Mouse (Mus musculus) common myeloid progenitor, adult 5-6 weeks (primary cell): ENCODE data around the gene Mycbp2. TPM values are rescaled to one million over a fixed set of nuclear protein-coding genes. Genes with fewer than 3 reads are reported as not detected.

Experiments
- ATAC-seq: replicated peaks from 2 replicates; pipeline ENCODE4 v1.8.0; 2016; ENCODE audit warnings: low read depth, mild to moderate bottlenecking, moderate TSS enrichment, inconsistent platforms; ENCODE audit not compliant: poor library complexity, severe bottlenecking
- total RNA-seq: library from RNA; stranded (forward); fragments of 200-1000, 187-1606 nt; gene quantifications from 2 replicates; pipeline ENCODE4 v1.2.3, GENCODE M21; 2017

The Mycbp2 gene
- total RNA-seq, 1 experiment from 2014 or later = 74.2 TPM

GRCm38 (mm10) chr14:103112606-103113363, 233.8 kb downstream of the Mycbp2 start:
- ATAC-seq = no peak

- no peak for ATAC-seq
Measured at GRCm38 (mm10) chr14:103109971-103110370, 236.6 kb downstream of the Mycbp2 start.

- ATAC-seq = no peak
Measured at GRCm38 (mm10) chr14:103106301-103106700, 240.3 kb downstream of the Mycbp2 start.

GRCm38 (mm10) chr14:103102731-103103335, 243.8 kb downstream of the Mycbp2 start:
- ATAC-seq = no peak

GRCm38 (mm10) chr14:103102246-103102645, 244.4 kb downstream of the Mycbp2 start:
- ATAC-seq = no peak

- no peak for ATAC-seq
Measured at GRCm38 (mm10) chr14:103101171-103101570, 245.4 kb downstream of the Mycbp2 start.

- ATAC-seq = no peak
Measured at GRCm38 (mm10) chr14:103100296-103100695, 246.3 kb downstream of the Mycbp2 start.

GRCm38 (mm10) chr14:103099238-103099933, 247.2 kb downstream of the Mycbp2 start, which contains the start of gene Fbxl3:
Fbxl3 (minus strand) TSS chr14:103099566.
- peak; percentile 93 for ATAC-seq

GRCm38 (mm10) chr14:103098587-103099235, 247.9 kb downstream of the Mycbp2 start:
- peak; percentile 56 for ATAC-seq

GRCm38 (mm10) chr14:103098213-103098586, 248.4 kb downstream of the Mycbp2 start:
- no peak for ATAC-seq

- no peak for ATAC-seq
Measured at GRCm38 (mm10) chr14:103096621-103097020, 250.0 kb downstream of the Mycbp2 start.

GRCm38 (mm10) chr14:103095826-103096225, 250.8 kb downstream of the Mycbp2 start:
- no peak for ATAC-seq

GRCm38 (mm10) chr14:103095036-103095435, 251.6 kb downstream of the Mycbp2 start:
- ATAC-seq = no peak

GRCm38 (mm10) chr14:103093670-103094069, 252.9 kb downstream of the Mycbp2 start:
- no peak for ATAC-seq

- no peak for ATAC-seq
Measured at GRCm38 (mm10) chr14:103093236-103093635, 253.4 kb downstream of the Mycbp2 start.

GRCm38 (mm10) chr14:103088624-103089023, 258.0 kb downstream of the Mycbp2 start:
- ATAC-seq = peak; percentile 73

GRCm38 (mm10) chr14:103087846-103088245, 258.8 kb downstream of the Mycbp2 start:
- no peak for ATAC-seq

GRCm38 (mm10) chr14:103086671-103087324, 259.8 kb downstream of the Mycbp2 start:
- peak; percentile 71 for ATAC-seq

GRCm38 (mm10) chr14:103085840-103086533, 260.6 kb downstream of the Mycbp2 start:
- ATAC-seq = no peak; the same call in 1 of the 2 replicates
